Mouse (Mus musculus) lung, postnatal 0 days (tissue): ENCODE results near the gene Hcn2. TPM values are rescaled to one million over a fixed set of nuclear protein-coding genes. Genes with fewer than 3 reads are reported as not detected.

Experiments
- ATAC-seq: fragments of 200-750 bp; cut with Nextera tagmentation; 2 replicates; pipeline ENCODE4 v1.8.0; 2017; ENCODE audit warnings: moderate library complexity
- DNase-seq: peaks from one replicate; pipeline ENCODE4 v3.0.0-alpha.2; 2016; ENCODE audit warnings: low spot score
- H3K27ac ChIP-seq: fragments of 300-500 bp; sonication (generic); 2 replicates; pipeline ENCODE4 v1.5.1; 2014; ENCODE audit warnings: antibody characterized with exemption, mild to moderate bottlenecking, low read length, mixed read lengths
- H3K27me3 ChIP-seq: fragments of 300-500 bp; sonication (generic); replicated peaks from 2 replicates; pipeline ENCODE4 v1.6.1; 2014; ENCODE audit warnings: low read length, mixed read lengths; ENCODE audit not compliant: insufficient read depth
- H3K36me3 ChIP-seq: fragments of 300-500 bp; sonication (generic); 2 replicates; pipeline ENCODE4 v1.6.1; 2014; ENCODE audit warnings: low read length, mixed read lengths; ENCODE audit not compliant: insufficient read depth
- H3K4me1 ChIP-seq: fragments of 300-500 bp; sonication (generic); 2 replicates; pipeline ENCODE4 v1.6.1; 2014; ENCODE audit warnings: antibody characterized with exemption, low read depth, low read length, mixed read lengths; ENCODE audit not compliant: insufficient read depth
- H3K4me2 ChIP-seq: fragments of 300-500 bp; sonication (generic); replicated peaks from 2 replicates; pipeline ENCODE4 v1.6.1; 2014; ENCODE audit warnings: low read depth, mild to moderate bottlenecking, low read length, moderate library complexity, mixed read lengths
- H3K4me3 ChIP-seq: fragments of 300-500 bp; sonication (generic); 2 replicates; pipeline ENCODE4 v1.5.1; 2014; ENCODE audit warnings: low read depth, low read length
- H3K9ac ChIP-seq: fragments of 300-500 bp; sonication (generic); replicated peaks from 2 replicates; pipeline ENCODE4 v1.6.1; 2014; ENCODE audit warnings: low read depth, mild to moderate bottlenecking
- H3K9me3 ChIP-seq: fragments of 300-500 bp; sonication (generic); 2 replicates; pipeline ENCODE4 v1.6.1; 2016; ENCODE audit warnings: low read length, mixed read lengths
- CTCF ChIP-seq: IDR thresholded peaks from 2 replicates; pipeline ENCODE4 v1.5.1; 2016; ENCODE audit warnings: antibody characterized with exemption, mild to moderate bottlenecking
- EP300 ChIP-seq: IDR thresholded peaks from 2 replicates; pipeline ENCODE4 v1.6.1; 2016; ENCODE audit warnings: antibody characterized with exemption, mild to moderate bottlenecking, control low read depth
- WGBS: fragments of 180-500 bp; shearing (Covaris S2); extraction: QIAGEN DNeasy Blood & Tissue Kit; methylation state at CpG from one replicate; pipeline ENCODE4 v1.1.7; 2014; 5-methylcytosine and 5-hydroxymethylcytosine counted together
- polyA plus RNA-seq: library from polyadenylated mRNA; unstranded; fragments of >200 nt; fragmentation: Nextera tagmentation; extraction: Ambion mirVana; gene quantifications from 2 replicates; pipeline ENCODE4 v1.2.1, GENCODE M21; 2015

Hcn2 gene
- polyA plus RNA-seq, 1 experiment from 2014 or later, result 0.12 TPM

DNA sequence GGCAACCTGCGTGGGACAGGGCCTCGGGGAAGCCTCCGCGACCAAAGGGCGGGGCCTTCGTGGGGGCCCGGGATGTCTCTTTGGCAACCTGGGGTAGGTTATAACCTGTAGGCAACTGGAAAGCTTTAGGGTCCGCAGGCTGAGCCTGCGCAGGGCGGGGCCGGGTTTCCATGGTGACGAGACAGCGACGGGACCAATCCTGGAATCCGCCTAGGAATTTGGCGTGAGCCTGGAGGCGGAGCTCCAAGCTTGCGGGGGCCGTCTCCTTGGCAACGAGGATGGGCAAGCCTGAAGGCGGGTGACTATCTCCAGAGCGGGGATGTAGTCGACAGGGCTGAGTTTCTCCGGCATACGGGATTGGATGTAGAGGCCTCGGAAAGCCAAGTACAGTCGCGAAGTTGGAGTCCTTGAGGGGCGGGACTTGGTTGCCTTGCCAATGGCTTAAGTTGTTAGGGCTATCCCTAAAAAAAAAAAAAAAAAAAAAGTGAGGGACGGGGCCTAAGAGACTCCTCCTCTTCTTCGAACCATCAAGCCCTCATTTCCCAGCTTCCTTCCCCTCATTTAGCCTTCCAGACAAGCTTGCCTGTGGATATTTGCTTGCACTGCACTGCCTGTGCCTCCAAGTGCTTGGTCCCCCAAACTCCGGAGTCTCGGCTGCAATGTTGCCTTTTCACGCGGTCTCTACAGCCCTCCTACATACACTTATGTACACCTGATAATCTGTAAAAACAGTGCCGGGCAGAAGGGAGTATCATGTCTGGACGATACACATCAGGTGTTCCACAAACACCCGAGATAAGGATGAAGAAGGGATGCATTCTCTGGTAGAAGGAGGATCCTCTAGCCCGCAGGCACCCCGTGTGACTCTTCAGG, 51.2 kb downstream of the Hcn2 start:
- H3K9ac ChIP-seq, result 0 out of 2 replicates have a peak overlapping the region, but pooled peaks have one; percentile 32
- no peaks in the 10 kb centered on the region for H3K9me3 ChIP-seq
- DNase-seq (peak; percentile 93), ATAC-seq (peak; percentile 68)
- H3K27ac ChIP-seq, result peak overlapping the region; percentile 85
- no peaks in the 10 kb centered on the region for H3K27me3 ChIP-seq
- peaks cover 8% of the 10 kb centered on the region for H3K4me1 ChIP-seq
- H3K4me3 ChIP-seq, result peak overlapping the region; percentile 81
- 8% methylated on average over 40 of the region's 40 CpGs for WGBS
- peak overlapping the region; percentile 70 for H3K4me2 ChIP-seq
- no peak for TF ChIP-seq EP300
- no peak for TF ChIP-seq CTCF
- H3K36me3 ChIP-seq, result no peaks in the 10 kb centered on the region

DNA sequence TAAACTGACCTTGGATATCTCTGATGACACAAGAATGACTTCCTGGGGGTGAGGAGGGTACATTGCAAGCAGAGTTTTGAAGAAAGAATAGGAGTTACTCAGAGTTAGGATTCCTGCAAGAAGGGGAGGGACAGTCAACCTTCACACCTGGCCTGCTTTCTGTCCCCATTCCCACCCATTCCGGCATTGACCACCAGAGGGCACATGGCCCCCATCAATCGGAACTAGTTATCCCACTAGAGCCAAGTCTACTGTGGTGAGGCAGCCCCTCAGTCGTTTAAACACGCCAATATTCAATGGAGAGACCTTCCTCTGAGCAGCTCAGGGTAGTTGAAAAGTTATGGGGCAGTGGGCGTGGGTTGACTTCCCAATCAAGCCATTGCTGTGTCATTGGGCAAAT, 52.0 kb downstream of the Hcn2 start:
- TF ChIP-seq CTCF (peak; percentile 98), EP300 (no peak)
- H3K27ac ChIP-seq, result 0 out of 2 replicates have a peak overlapping the region, but pooled peaks have one; percentile 20
- no peak overlapping the region for H3K9ac ChIP-seq
- H3K4me3 ChIP-seq, result no peak overlapping the region
- no peaks in the 10 kb centered on the region for H3K9me3 ChIP-seq
- no peak overlapping the region for H3K4me2 ChIP-seq
- H3K36me3 ChIP-seq, result no peaks in the 10 kb centered on the region
- H3K27me3 ChIP-seq, result no peaks in the 10 kb centered on the region
- DNase-seq (peak; percentile 74), ATAC-seq (no peak)
- H3K4me1 ChIP-seq, result peaks cover 8% of the 10 kb centered on the region
- WGBS, result under 1% methylated on average over 5 of the region's 5 CpGs

- Histone ChIP-seq H3K4me1 (peaks cover 8% of the 10 kb centered on the region), H3K9ac (no peak overlapping the region), H3K36me3 (no peaks in the 10 kb centered on the region), H3K4me2 (no peak overlapping the region), H3K27me3 (no peaks in the 10 kb centered on the region), H3K9me3 (no peaks in the 10 kb centered on the region), H3K4me3 (no peak overlapping the region), H3K27ac (no peak overlapping the region)
- WGBS, result 27% methylated on average over 4 of the region's 4 CpGs
- DNase-seq (no peak), ATAC-seq (no peak)
- TF ChIP-seq CTCF (no peak), EP300 (no peak)
Measured at GRCm38 (mm10) chr10:79769329-79769728, 52.9 kb downstream of the Hcn2 start.

DNA sequence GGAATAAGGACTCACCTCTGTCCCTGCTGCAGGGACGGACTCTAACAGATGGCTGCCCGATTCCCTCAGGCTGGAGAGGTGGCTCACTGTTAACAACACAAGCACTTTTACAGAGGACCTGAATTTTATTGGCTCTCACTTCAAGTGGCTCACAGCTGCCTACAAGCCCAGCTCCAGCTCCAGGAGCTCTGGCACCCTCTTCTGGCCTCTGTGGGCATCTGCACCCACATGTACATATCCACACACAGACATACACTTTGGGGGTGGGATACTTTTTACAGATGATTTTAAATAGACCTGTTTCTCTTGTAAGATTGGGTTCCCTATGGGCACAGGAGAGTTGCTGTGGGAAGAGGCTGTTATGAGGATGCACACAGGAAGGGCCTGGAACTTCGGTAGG, 55.9 kb downstream of the Hcn2 start:
- no peaks in the 10 kb centered on the region for H3K36me3 ChIP-seq
- DNase-seq, result no peak
- 0 out of 2 replicates have a peak, but pooled peaks cover 1% of the 10 kb centered on the region for H3K4me1 ChIP-seq
- no peak for ATAC-seq
- no peaks in the 10 kb centered on the region for H3K27me3 ChIP-seq
- TF ChIP-seq CTCF (peak; percentile 33; the same call in 1 of the 2 replicates), EP300 (no peak)
- no peak overlapping the region for H3K9ac ChIP-seq
- H3K4me3 ChIP-seq, result no peak overlapping the region
- no peaks in the 10 kb centered on the region for H3K9me3 ChIP-seq
- H3K27ac ChIP-seq, result no peak overlapping the region
- H3K4me2 ChIP-seq, result no peak overlapping the region
- 88% methylated on average over 3 of the region's 3 CpGs for WGBS

DNA sequence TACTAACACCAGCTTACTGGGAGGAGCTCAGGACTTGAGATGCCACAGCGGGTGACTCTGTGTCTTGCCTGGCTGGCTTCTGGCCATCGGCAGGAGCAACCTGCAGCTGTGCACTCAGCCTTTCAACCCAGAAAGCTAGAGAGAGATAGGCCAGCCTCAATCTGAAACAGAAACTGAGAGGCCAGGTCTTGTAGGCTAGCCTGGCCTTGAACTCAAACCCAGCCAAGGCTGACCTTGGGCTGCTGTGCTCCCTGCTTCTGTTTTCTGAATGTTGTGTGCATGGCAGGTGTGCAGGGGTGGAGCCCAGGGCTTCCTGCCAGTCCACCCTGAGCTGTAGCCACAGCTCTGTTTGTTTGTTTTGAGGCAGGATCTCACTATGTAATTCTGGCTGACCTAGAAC, 56.8 kb downstream of the Hcn2 start:
- H3K9me3 ChIP-seq, result no peaks in the 10 kb centered on the region
- ATAC-seq, result no peak
- H3K27me3 ChIP-seq, result no peaks in the 10 kb centered on the region
- H3K27ac ChIP-seq, result no peak overlapping the region
- H3K4me3 ChIP-seq, result no peak overlapping the region
- H3K4me1 ChIP-seq, result 0 out of 2 replicates have a peak, but pooled peaks cover 8% of the 10 kb centered on the region
- no peak for DNase-seq
- H3K4me2 ChIP-seq, result no peak overlapping the region
- H3K36me3 ChIP-seq, result no peaks in the 10 kb centered on the region
- H3K9ac ChIP-seq, result no peak overlapping the region
- 79% methylated on average over 2 of the region's 2 CpGs for WGBS
- TF ChIP-seq CTCF, result no peak
- no peak for TF ChIP-seq EP300

DNA sequence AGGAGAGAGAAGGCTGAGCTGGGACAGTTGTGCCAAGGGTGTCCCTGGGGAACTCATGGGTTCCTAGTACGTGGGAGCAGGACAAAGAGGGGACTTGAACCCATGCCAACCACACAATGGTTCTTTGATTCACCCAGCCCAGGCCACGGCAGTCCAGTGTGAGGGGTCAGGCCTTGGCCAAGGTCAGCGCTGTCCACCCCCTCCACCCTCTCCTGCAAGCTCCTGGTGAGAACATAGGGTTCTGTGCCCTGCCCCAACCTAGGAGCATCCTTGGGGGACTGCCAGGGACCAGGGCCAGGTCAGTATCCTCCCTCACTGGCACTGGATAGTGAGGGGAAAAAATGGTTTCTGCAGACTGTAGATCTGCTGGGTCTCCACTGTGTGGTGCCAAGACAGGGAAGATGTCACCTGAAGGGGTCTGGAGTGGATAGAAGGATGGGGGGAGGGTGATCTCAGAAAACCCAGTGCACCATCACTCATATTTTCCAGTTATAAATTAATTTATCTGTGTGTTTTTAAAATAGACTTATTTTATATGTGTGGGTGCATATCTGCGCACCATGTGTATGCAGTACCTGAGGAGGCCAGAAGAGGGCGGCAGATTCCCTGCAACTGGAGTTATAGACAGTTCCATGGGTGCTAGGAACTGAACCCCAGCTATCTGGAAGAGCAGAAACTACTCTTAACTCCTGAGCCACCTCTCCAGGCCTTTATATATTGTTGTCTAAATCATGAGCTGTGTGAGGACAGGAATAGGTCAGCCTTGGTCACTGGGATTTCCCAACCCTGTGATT, 58.2 kb downstream of the Hcn2 start:
- Histone ChIP-seq H3K27ac (no peak overlapping the region), H3K36me3 (no peaks in the 10 kb centered on the region), H3K4me3 (no peak overlapping the region), H3K4me1 (0 out of 2 replicates have a peak, but pooled peaks cover 13% of the 10 kb centered on the region), H3K27me3 (no peaks in the 10 kb centered on the region), H3K9ac (no peak overlapping the region), H3K4me2 (no peak overlapping the region), H3K9me3 (no peaks in the 10 kb centered on the region)
- 63% methylated on average over 5 of the region's 5 CpGs for WGBS
- no peak for ATAC-seq
- no peak for DNase-seq
- TF ChIP-seq CTCF (peak; percentile 47), EP300 (no peak)
